In genomic region chr7:133007343-133007742, GRCm38 (mm10) we compare ENCODE assay signal across 8 mouse cellular contexts.
DNase-seq lines count a peak whose midpoint lies in the region; ATAC-seq lines count a peak whose summit lies in the region.

No protein-coding gene starts in this region.

- no peaks in the 10 kb centered on the region for H3K9me3 ChIP-seq in hindbrain, embryonic 13.5 days
- no peaks in the 10 kb centered on the region for H3K9me3 ChIP-seq in hindbrain, embryonic 14.5 days (ENCODE audit: control insufficient read depth, low read length)
- H3K9me3 ChIP-seq in midbrain, embryonic 13.5 days = no peaks in the 10 kb centered on the region

- H3K9ac ChIP-seq in hindbrain, embryonic 13.5 days = no peak overlapping the region
- H3K9ac ChIP-seq in hindbrain, embryonic 14.5 days = no peak overlapping the region
- H3K9ac ChIP-seq in midbrain, embryonic 13.5 days (replicated peaks) = no peak overlapping the region

- peak overlapping the region; percentile 46 for H3K27ac ChIP-seq in hindbrain, embryonic 13.5 days
- H3K27ac ChIP-seq in hindbrain, embryonic 14.5 days = no peak overlapping the region; the same call in 1 of the 2 replicates
- H3K27ac ChIP-seq in midbrain, embryonic 13.5 days = no peak overlapping the region

- H3K4me3 ChIP-seq in hindbrain, embryonic 13.5 days = no peak overlapping the region
- H3K4me3 ChIP-seq in hindbrain, embryonic 14.5 days (replicated peaks; ENCODE audit: low read length) = no peak overlapping the region
- H3K4me3 ChIP-seq in midbrain, embryonic 13.5 days (replicated peaks) = no peak overlapping the region

- H3K4me2 ChIP-seq in hindbrain, embryonic 13.5 days = no peak overlapping the region
- H3K4me2 ChIP-seq in hindbrain, embryonic 14.5 days (replicated peaks) = no peak overlapping the region
- no peak overlapping the region for H3K4me2 ChIP-seq in midbrain, embryonic 13.5 days (replicated peaks)

- WGBS in hindbrain, embryonic 13.5 days = 85% methylated on average over 11 of the region's 11 CpGs
- 77% methylated on average over 11 of the region's 11 CpGs for WGBS in hindbrain, embryonic 14.5 days
- 85% methylated on average over 11 of the region's 11 CpGs for WGBS in midbrain, embryonic 13.5 days

- H3K27me3 ChIP-seq in hindbrain, embryonic 13.5 days = no peaks in the 10 kb centered on the region
- H3K27me3 ChIP-seq in hindbrain, embryonic 14.5 days (ENCODE audit: control insufficient read depth, insufficient read depth, low read length) = no peaks in the 10 kb centered on the region
- no peaks in the 10 kb centered on the region for H3K27me3 ChIP-seq in midbrain, embryonic 13.5 days

- peaks cover 89% of the 10 kb centered on the region for H3K4me1 ChIP-seq in hindbrain, embryonic 13.5 days (replicated peaks)
- H3K4me1 ChIP-seq in hindbrain, embryonic 14.5 days (replicated peaks; ENCODE audit: control insufficient read depth, insufficient read depth, low read length) = peaks cover 42% of the 10 kb centered on the region
- peaks cover 67% of the 10 kb centered on the region for H3K4me1 ChIP-seq in midbrain, embryonic 13.5 days (replicated peaks)

- H3K36me3 ChIP-seq in hindbrain, embryonic 13.5 days = no peaks in the 10 kb centered on the region; the same call in 1 of the 2 replicates
- H3K36me3 ChIP-seq in hindbrain, embryonic 14.5 days (replicated peaks; ENCODE audit: control insufficient read depth, insufficient read depth) = peaks cover 5% of the 10 kb centered on the region; the same call in 1 of the 2 replicates
- H3K36me3 ChIP-seq in midbrain, embryonic 13.5 days = 0 out of 2 replicates have a peak, but pooled peaks cover 3% of the 10 kb centered on the region

- no peak for DNase-seq in hindbrain, embryonic 14.5 days (ENCODE audit: low spot score)
- peak; percentile 73 for DNase-seq in NIH3T3 (ENCODE audit: low read depth)
- peak; percentile 76 to 85 for DNase-seq in cerebellum, postnatal 25 days
- DNase-seq in lung, postnatal 14 days = peak; percentile 20

- ATAC-seq in hindbrain, embryonic 13.5 days (ENCODE audit: low FRiP score) = no peak
- ATAC-seq in hindbrain, embryonic 14.5 days (ENCODE audit: low FRiP score) = no peak
- ATAC-seq in activated CD4-positive, CD25-positive, alpha-beta regulatory T cell, adult 4 months = no peak
- ATAC-seq in CD4-positive, CD25-positive, alpha-beta regulatory T cell, adult 4 months = no peak
- no peak for ATAC-seq in midbrain, embryonic 13.5 days
